Mouse (Mus musculus): ENCODE data around the gene Armc7.

GRCm38 (mm10) chr11:115516942-115517341, 41.5 kb downstream of the Armc7 start:
- no peak for TF ChIP-seq CTCF (conservative IDR thresholded peaks at IDR 0.05; ENCODE audit: low read length)
- TF ChIP-seq NANOG (IDR thresholded peaks at IDR 0.05; ENCODE audit: borderline replicate concordance, low read length), result no peak
- no peak for TF ChIP-seq POU5F1 (IDR thresholded peaks at IDR 0.05; ENCODE audit: borderline replicate concordance, low read length)
